Mouse (Mus musculus) c-Kit-positive CD71-positive TER-119-negative erythroid progenitor cells, embryonic 14.5 days (primary cell): Measurements from ENCODE around the gene Mrgprf.

Source experiments
- DNase-seq: peaks from one replicate; pipeline ENCODE4 v3.0.0-alpha.2; 2013; ENCODE audit warnings: low read depth

The Mrgprf gene

DNA sequence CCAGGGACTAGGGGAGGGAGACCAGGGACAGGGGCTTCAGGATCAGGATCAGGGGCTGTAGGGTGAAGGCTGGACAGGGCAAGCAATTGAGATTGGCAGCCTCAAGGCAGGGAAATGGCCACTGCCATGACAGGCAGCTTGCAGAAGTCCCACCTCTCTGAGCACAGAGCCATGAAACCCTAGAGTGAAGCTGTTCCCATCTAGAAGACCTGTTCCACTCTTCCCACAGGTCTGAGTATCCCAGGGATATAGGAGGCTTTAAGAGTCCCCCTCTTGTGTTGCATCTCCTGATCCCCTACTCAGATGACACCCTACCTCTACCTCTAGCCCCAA is 346 bp downstream of the Mrgprf start:
- DNase-seq, result no peak

DNA sequence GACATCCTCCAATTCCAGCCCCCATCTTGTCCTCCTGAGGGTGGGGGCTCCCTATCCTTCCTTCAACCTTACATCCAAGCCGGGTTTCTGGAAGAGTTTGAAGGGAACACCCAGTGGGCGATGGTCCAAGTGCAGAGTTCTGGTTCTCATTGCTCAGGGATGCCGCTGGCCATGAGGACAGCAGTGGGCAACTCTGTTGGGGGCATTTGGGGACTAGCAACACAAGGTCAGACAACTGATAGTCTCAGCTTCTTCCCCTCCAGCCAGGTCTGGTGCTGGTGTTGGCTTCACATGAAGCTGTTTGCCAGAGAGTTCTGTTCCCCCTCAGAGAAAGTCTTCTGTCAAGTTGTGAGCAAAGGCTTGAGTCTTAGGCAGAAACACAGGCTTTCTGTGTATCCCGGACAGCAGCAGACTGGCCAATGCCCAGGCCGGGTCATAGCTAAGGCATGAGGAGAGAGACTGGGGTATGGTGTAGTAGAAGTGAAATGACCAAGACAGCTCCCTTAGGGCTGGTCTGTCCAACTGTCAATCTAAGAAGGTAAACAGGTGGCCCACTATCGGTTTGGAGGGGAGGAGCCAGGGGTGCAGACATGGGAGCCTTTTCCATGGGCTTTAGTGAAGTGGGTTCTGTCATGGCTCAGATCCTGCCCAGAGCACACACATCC is 845 bp downstream of the Mrgprf start:
- DNase-seq, result no peak

DNA sequence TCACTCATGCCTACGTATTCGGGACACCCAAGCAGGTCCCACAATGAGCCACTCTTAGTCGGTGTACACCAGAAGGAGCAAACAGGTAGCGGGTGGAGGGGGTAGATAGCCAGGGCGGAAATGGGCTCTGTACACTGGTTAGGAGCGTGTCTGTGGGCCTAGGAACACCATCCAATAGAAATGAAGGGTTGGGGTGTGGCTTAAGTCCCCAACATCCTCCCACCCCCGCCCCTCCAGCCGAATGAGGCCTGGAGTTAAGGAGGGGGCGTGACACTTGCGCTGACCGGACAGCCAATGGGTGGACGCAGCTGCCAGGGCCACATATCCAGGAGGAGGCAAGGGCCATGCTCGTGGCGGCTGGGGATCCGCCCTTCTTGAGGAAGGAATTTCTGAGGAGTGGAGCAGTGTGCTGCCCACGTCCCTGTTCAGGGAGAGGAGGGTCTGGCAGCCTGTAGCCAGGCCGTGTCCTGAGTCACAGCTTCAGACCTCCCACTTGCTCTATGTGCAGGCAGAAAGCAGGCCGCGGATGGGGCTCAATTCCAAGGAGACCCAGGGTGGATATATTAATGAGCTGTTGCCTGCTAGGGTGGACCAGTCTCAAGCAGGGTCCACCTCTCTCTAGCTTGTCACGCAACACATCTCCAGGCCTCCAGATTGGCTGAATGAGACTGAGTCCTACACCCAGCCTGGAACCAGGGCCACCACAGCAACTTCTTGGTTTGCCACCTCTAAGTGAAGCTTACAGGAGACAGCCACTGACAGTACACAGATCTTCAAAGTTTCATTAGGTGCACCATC is 2.1 kb downstream of the Mrgprf start:
- DNase-seq, result no peak

DNA sequence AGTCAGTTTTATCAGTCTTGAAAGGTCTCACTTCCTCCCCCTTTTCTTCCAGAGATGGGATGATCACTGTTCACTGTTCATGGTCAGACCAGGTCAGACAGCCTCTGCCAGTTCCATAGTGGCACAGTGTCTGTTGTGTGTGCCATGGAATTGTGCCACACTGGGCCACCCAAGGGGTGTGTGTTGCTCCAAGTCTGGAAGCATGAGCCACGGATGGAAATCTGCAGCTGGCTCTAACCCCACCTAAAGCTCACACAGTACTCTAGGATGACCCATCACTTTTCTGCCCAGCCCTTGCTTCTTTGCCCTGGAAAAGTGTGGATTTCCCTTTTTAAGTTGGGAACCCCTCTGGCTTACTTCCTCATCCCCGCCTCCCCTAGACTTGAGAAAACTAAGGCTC is 3.5 kb downstream of the Mrgprf start:
- DNase-seq, result no peak

- no peak for DNase-seq
These were observed 7.0 kb downstream of the Mrgprf start for GRCm38 (mm10) chr7:145307636-145308035.

GRCm38 (mm10) chr7:145308061-145308675 is 7.5 kb downstream of the Mrgprf start:
- DNase-seq, result no peak

GRCm38 (mm10) chr7:145308866-145309265 is 8.2 kb downstream of the Mrgprf start:
- no peak for DNase-seq

- DNase-seq, result no peak
These were observed 9.2 kb downstream of the Mrgprf start for GRCm38 (mm10) chr7:145309877-145310276.

- no peak for DNase-seq
These were observed 9.9 kb downstream of the Mrgprf start for GRCm38 (mm10) chr7:145310526-145310925.

DNA sequence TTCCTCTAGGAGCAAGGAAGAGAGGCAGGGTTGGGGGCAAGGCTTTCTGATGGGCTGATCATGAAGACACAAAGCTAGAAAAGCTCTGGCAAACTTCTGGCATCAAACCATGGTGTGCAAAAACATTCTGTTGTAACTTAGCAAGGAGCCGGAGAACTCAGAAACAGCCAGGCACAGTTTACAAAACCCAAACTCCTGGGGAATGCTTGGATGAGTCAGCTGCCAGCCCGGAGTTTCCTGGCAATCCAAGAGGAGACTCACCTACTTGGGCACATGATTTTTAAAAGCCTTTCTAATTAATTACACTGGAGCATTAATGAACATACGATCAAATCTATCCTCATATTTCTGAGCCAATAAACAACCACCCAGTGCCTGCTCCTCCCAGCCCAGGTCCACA is 11.5 kb downstream of the Mrgprf start:
- no peak for DNase-seq

GRCm38 (mm10) chr7:145314785-145315411 is 14.3 kb downstream of the Mrgprf start, which contains the start of gene Mrgprd:
TSS of gene Mrgprd (plus strand) at chr7:145314835.
- no peak for DNase-seq

GRCm38 (mm10) chr7:145317522-145317921 is 16.9 kb downstream of the Mrgprf start:
- no peak for DNase-seq

GRCm38 (mm10) chr7:145319481-145319880 is 18.9 kb downstream of the Mrgprf start:
- DNase-seq, result no peak

DNA sequence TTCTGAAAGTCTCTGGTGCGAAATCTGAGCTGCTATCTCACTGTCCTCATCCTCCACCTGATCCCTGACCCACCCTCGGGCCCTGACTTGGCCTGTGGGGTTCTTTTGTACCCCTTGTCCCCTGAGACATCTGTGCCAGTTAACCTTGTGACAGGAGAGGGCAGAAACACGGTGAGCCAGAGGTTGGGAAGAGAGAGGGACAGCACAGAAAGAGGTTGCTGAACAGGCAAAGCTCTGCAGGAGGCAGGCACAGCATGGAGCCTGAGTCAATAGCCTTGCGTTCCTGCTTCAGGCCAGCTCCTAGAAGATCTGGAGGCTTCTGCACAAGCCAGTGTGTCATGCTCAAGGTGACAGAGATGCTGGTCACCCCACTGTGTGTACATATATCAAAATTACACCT is 23.0 kb downstream of the Mrgprf start:
- DNase-seq, result no peak

DNA sequence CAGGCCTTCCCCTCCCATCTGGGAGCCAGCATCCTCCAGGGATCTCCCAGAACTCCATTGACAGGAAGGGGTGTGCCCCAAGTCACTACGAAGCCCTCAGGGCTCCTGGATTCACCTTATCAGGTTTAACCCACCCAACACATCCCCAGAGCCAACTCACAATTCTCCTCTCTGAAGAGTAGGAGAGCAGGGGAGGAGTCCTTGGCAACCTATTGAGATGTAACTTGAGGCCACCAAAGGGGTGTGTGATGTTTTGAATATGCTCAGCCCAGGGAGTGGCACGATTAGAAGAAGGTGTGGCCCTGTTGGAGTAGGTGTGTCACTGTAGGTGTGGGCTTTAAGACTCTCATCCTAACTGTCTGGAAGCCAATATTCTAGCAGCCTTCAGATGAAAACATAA is 25.1 kb downstream of the Mrgprf start:
- DNase-seq, result no peak

GRCm38 (mm10) chr7:145329982-145330381 is 29.4 kb downstream of the Mrgprf start:
- DNase-seq, result no peak

DNA sequence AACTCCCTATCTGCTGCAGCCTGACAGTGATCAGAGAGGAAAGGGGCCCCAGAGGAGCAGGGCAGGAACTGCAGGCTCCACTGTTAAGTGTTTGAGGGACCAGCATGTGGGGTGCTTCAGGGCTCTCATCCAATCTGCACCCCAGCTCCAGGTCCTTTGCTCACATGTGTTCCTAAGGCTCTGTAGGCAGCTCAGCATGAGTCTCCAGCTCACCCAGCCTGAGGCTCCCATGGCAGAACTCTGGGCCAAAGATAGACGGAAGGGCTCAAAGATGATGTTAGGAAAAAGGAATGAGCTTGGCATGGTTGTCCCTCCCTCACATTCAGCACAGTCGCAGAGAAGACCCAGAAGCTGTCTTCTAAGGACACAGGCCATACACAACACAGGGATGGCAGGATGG is 30.0 kb downstream of the Mrgprf start:
- DNase-seq, result no peak

- no peak for DNase-seq
These were observed 31.9 kb downstream of the Mrgprf start for GRCm38 (mm10) chr7:145332376-145333041.

GRCm38 (mm10) chr7:145333936-145334335 is 33.3 kb downstream of the Mrgprf start:
- no peak for DNase-seq

GRCm38 (mm10) chr7:145334428-145335027 is 33.9 kb downstream of the Mrgprf start:
- no peak for DNase-seq

GRCm38 (mm10) chr7:145335199-145335598 is 34.6 kb downstream of the Mrgprf start:
- no peak for DNase-seq
